Mouse (Mus musculus) embryonic facial prominence, embryonic 11.5 days (tissue): Measurements from ENCODE around the gene Lrrtm1. TPM values are rescaled to one million over a fixed set of nuclear protein-coding genes. Genes with fewer than 3 reads are reported as not detected.

Source experiments
- ATAC-seq: fragments of 200-750 bp; cut with Nextera tagmentation; replicated peaks from 2 replicates; pipeline ENCODE4 v1.8.0; 2017; ENCODE audit warnings: low read depth; ENCODE audit not compliant: insufficient number of reproducible peaks, low FRiP score, low TSS enrichment
- DNase-seq: peaks from one replicate; pipeline ENCODE4 v3.0.0-alpha.2; 2015; ENCODE audit warnings: low spot score
- H3K27ac ChIP-seq: fragments of 300-500 bp; sonication (generic); replicated peaks from 2 replicates; pipeline ENCODE4 v1.5.1; 2014; ENCODE audit warnings: mild to moderate bottlenecking, low read depth, low read length, control low read depth
- H3K27me3 ChIP-seq: fragments of 300-500 bp; sonication (generic); 2 replicates; pipeline ENCODE4 v1.6.1; 2014; ENCODE audit warnings: mild to moderate bottlenecking, low read length, moderate library complexity, mixed read lengths; ENCODE audit not compliant: control insufficient read depth, insufficient read depth
- H3K36me3 ChIP-seq: fragments of 300-500 bp; sonication (generic); replicated peaks from 2 replicates; pipeline ENCODE4 v1.6.1; 2014; ENCODE audit warnings: low read depth, mild to moderate bottlenecking, low read length, moderate library complexity, mixed read lengths; ENCODE audit not compliant: control insufficient read depth, insufficient read depth
- H3K4me1 ChIP-seq: fragments of 300-500 bp; sonication (generic); 2 replicates; pipeline ENCODE4 v1.6.1; 2014; ENCODE audit warnings: low read length, mixed read lengths; ENCODE audit not compliant: control insufficient read depth, insufficient read depth
- H3K4me2 ChIP-seq: fragments of 300-500 bp; sonication (generic); 2 replicates; pipeline ENCODE4 v1.6.1; 2014; ENCODE audit warnings: low read depth, mild to moderate bottlenecking, control low read depth, low read length, moderate library complexity
- H3K4me3 ChIP-seq: fragments of 300-500 bp; sonication (generic); 2 replicates; pipeline ENCODE4 v1.5.1; 2014; ENCODE audit warnings: low read depth, low read length, control low read depth
- H3K9ac ChIP-seq: fragments of 300-500 bp; sonication (generic); replicated peaks from 2 replicates; pipeline ENCODE4 v1.6.1; 2014; ENCODE audit warnings: mild to moderate bottlenecking, control low read depth, low read length
- H3K9me3 ChIP-seq: fragments of 300-500 bp; sonication (generic); replicated peaks from 2 replicates; pipeline ENCODE4 v1.6.1; 2016; ENCODE audit warnings: mild to moderate bottlenecking, low read length, inconsistent platforms, mixed read lengths; ENCODE audit not compliant: control insufficient read depth
- WGBS: fragments of 180-500 bp; shearing (Covaris S2); extraction: QIAGEN DNeasy Blood & Tissue Kit; methylation state at CpG from one replicate; pipeline ENCODE4 v1.1.7; 2014; 5-methylcytosine and 5-hydroxymethylcytosine counted together
- polyA plus RNA-seq: library from polyadenylated mRNA; unstranded; fragments of >200 nt; fragmentation: Nextera tagmentation; extraction: Ambion mirVana; gene quantifications from 2 replicates; pipeline ENCODE4 v1.2.1, GENCODE M21; 2014

The Lrrtm1 gene
- polyA plus RNA-seq, 1 experiment from 2014 or later: 3.7 TPM

- DNase-seq (no peak), ATAC-seq (no peak)
- no peaks in the 10 kb centered on the region for H3K36me3 ChIP-seq
- H3K9ac ChIP-seq: no peak overlapping the region
- no peak overlapping the region for H3K4me3 ChIP-seq
- H3K4me1 ChIP-seq: no peaks in the 10 kb centered on the region
- H3K4me2 ChIP-seq: no peak overlapping the region
- no peaks in the 10 kb centered on the region for H3K27me3 ChIP-seq
- no peak overlapping the region for H3K27ac ChIP-seq
- WGBS: 71% methylated on average over 4 of the region's 4 CpGs
- H3K9me3 ChIP-seq: no peaks in the 10 kb centered on the region
These were observed 21.7 kb upstream of the Lrrtm1 start for GRCm38 (mm10) chr6:77220776-77221175.

DNA sequence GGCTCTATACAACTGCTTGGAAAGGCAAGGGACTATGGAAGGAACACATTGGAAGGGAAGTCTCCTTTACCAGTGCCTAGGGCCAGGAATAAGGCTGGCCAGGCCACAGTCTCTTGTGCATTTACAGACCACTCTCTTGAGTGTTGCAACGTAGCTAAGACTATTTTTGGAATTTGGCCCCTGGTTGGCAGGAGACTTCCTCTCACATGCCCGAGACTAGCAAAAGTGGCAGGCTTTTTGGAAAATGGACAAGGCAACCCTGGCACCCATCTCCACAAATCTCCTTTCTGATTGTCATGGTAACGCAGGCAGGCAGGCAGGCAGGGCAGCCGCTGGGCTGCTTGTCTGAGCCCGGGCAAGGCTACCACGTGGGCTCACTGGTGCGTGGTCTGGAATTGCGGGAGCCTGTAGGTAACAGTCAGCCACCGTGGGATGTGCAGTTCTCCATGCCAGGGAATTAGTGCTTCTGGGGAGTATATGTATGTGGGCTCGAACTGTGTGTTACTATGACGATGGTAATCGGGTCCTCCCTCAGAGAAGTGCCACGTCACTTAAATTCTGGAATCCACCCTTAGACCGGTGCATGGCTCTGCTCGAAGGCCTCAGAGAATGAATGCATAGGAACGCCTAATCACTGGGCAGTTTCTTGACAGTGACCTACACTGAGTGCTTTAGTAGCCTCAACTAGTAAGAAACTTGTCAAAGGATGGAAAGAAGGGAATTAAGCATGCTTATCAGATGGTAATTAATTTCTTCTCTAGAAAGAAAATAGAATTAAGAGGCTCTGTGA, 19.4 kb upstream of the Lrrtm1 start:
- Histone ChIP-seq H3K4me3 (no peak overlapping the region), H3K4me1 (no peaks in the 10 kb centered on the region), H3K36me3 (no peaks in the 10 kb centered on the region), H3K27ac (no peak overlapping the region), H3K4me2 (no peak overlapping the region), H3K9me3 (no peaks in the 10 kb centered on the region), H3K9ac (no peak overlapping the region), H3K27me3 (no peaks in the 10 kb centered on the region)
- no peak for DNase-seq
- WGBS: 73% methylated on average over 16 of the region's 16 CpGs
- no peak for ATAC-seq

DNA sequence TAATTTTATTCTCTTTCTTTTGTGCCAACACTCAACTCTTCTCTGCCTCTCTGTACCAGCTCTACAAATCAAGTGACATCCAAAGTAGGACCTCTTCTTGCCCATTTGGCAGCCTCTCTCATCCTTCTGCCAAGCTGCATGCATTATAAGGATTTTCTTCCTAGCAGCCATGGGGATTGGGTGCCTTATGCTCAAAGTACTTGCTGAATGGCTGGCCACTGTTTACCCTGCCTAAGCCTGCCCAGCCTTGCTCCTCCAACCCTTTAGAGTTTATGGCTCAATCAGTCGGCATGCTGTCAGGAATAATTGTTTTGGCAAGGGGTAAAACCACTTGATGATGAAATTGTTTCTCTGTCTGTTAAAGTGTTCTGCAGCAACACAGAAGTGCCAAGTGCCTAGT, 2.1 kb upstream of the Lrrtm1 start:
- 44% methylated on average over 1 of the region's 1 CpGs for WGBS
- Histone ChIP-seq H3K4me3 (no peak overlapping the region), H3K27me3 (peaks cover 22% of the 10 kb centered on the region), H3K4me2 (no peak overlapping the region), H3K9ac (no peak overlapping the region), H3K27ac (no peak overlapping the region), H3K36me3 (no peaks in the 10 kb centered on the region), H3K4me1 (no peaks in the 10 kb centered on the region; the same call in 1 of the 2 replicates), H3K9me3 (no peaks in the 10 kb centered on the region)
- DNase-seq: no peak
- ATAC-seq: no peak

- H3K4me3 ChIP-seq: peak overlapping the region; percentile 48
- no peaks in the 10 kb centered on the region for H3K9me3 ChIP-seq
- ATAC-seq: peak; percentile 71
- WGBS: under 1% methylated on average over 43 of the region's 43 CpGs
- no peak overlapping the region for H3K27ac ChIP-seq
- H3K4me1 ChIP-seq: no peaks in the 10 kb centered on the region; the same call in 1 of the 2 replicates
- H3K36me3 ChIP-seq: no peaks in the 10 kb centered on the region
- H3K4me2 ChIP-seq: peak overlapping the region; percentile 92
- peaks cover 30% of the 10 kb centered on the region for H3K27me3 ChIP-seq
- peak overlapping the region; percentile 39 for H3K9ac ChIP-seq
- DNase-seq: peak; percentile 61
These were observed 1.2 kb downstream of the Lrrtm1 start for GRCm38 (mm10) chr6:77243541-77244231.

DNA sequence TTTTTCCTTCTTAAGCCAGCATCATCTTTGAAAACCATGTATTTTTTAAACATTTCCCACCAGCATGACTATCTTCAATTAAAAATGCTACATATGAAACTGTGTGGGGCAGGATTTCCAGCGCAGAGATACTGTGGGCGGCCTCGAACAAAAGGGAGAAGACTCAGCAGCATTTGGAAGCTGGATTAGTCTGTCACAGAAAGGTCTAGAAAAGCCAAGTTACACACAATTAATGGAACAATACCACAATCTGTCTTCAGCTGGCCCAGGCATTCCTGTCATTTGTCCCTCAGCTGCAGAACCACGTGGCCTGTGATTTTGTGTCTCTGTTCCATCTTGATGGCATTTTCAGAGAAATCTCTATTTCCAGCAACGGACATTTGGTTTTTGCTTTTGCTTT, 11.0 kb downstream of the Lrrtm1 start:
- WGBS: 80% methylated on average over 5 of the region's 5 CpGs
- Histone ChIP-seq H3K4me1 (no peaks in the 10 kb centered on the region), H3K27me3 (no peaks in the 10 kb centered on the region), H3K9me3 (no peaks in the 10 kb centered on the region), H3K4me2 (no peak overlapping the region), H3K27ac (no peak overlapping the region), H3K9ac (no peak overlapping the region), H3K36me3 (no peaks in the 10 kb centered on the region), H3K4me3 (no peak overlapping the region)
- no peak for DNase-seq
- ATAC-seq: no peak

DNA sequence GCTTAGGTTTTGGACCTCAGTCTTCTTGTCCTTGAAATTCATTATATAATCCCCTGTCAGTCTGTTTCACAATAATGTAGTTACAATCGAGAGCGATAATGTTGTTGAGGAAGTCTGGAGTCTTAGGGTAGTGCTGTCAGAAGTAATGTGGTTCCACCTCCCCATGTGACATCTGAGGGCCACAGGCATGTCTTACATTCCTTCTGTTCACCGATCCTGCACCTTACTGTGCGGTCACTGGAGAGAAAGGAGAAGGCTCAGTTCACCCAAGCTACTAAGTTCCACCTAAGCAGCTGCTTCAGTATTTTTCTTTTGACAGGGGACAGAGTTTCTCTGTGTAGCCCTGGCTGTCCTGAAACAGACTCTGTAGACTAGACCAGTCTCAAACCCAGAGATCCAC, 13.9 kb downstream of the Lrrtm1 start:
- Histone ChIP-seq H3K4me2 (no peak overlapping the region), H3K4me1 (no peaks in the 10 kb centered on the region), H3K9ac (no peak overlapping the region), H3K27ac (no peak overlapping the region), H3K27me3 (no peaks in the 10 kb centered on the region), H3K36me3 (no peaks in the 10 kb centered on the region), H3K9me3 (no peaks in the 10 kb centered on the region), H3K4me3 (no peak overlapping the region)
- whole genome bisulfite sequencing: 94% methylated on average over 4 of the region's 4 CpGs
- no peak for ATAC-seq
- DNase-seq: no peak

DNA sequence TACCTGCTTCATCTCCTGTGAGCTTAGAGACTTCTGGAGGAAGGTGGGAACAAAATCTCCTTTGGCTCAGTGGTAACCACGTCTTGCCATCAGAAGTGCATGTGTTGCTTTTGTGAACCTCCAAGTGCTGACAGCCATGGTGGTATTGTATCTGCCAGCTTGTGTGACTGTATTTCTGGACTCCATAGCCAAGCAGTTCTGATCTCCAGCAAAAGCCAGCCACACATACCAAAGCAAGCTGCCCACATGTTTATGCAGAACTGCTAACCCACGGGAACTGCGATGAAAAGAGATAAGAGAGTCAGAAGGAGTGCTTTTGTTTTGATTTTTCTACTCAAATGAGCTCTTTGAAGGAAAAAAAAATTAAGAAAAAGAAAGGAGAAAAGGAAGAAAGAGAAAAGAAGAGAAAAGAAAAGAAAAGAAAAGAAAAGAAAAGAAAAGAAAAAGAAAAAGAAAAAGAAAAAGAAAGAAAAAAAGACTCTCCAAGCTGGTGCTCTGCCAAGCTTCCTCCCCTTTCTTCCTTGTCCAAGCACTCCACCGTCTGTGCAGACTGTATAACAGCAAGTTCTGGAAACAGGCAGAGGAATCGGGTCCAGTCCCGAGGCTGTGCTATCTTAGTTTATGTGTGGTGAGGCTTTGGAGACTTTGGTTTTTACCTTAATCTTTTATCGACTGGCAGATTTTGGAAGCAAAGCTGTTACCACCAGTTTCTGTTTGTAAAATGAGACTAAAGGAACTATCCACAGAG, 15.0 kb downstream of the Lrrtm1 start:
- DNase-seq: peak; percentile 12

More for the DNA sequence above, 15.0 kb downstream of the Lrrtm1 start:
- H3K4me2 ChIP-seq: no peak overlapping the region
- H3K27ac ChIP-seq: no peak overlapping the region
- WGBS: 55% methylated on average over 7 of the region's 7 CpGs
- H3K4me1 ChIP-seq: no peaks in the 10 kb centered on the region
- no peaks in the 10 kb centered on the region for H3K27me3 ChIP-seq
- no peak for ATAC-seq
- H3K4me3 ChIP-seq: no peak overlapping the region
- no peaks in the 10 kb centered on the region for H3K36me3 ChIP-seq
- no peaks in the 10 kb centered on the region for H3K9me3 ChIP-seq
- no peak overlapping the region for H3K9ac ChIP-seq
